Mouse (Mus musculus) myocyte (in vitro differentiated cells): Measurements from ENCODE around the gene Efna2. TPM values are rescaled to one million over a fixed set of nuclear protein-coding genes. Genes with fewer than 3 reads are reported as not detected.

ENCODE experiments used
- H3K27me3 ChIP-seq: one replicate; pipeline ENCODE4 v1.6.1; 2011; ENCODE audit not compliant: control insufficient read depth, insufficient read depth, insufficient read length
- H3K36me3 ChIP-seq: one replicate; pipeline ENCODE4 v1.6.1; 2011; ENCODE audit not compliant: control insufficient read depth, insufficient read depth
- H3K4me2 ChIP-seq: one replicate; pipeline ENCODE4 v1.6.1; 2011; ENCODE audit warnings: low read depth, control low read depth
- H3K4me3 ChIP-seq: one replicate; pipeline ENCODE4 v1.5.1; 2011; ENCODE audit warnings: mild to moderate bottlenecking, control low read depth, moderate library complexity
- H3K79me2 ChIP-seq: one replicate; pipeline ENCODE4 v1.6.1; 2011; ENCODE audit not compliant: control insufficient read depth, insufficient read depth
- H3ac ChIP-seq: one replicate; pipeline ENCODE4 v1.6.1; 2011; ENCODE audit not compliant: control insufficient read depth, insufficient read length
- CEBPB ChIP-seq: IDR thresholded peaks from 2 replicates; pipeline ENCODE4 v1.6.1; 2011; ENCODE audit warnings: mild to moderate bottlenecking, moderate library complexity; ENCODE audit not compliant: poor library complexity, insufficient read depth, severe bottlenecking
- E2F4 ChIP-seq: IDR thresholded peaks from one replicate; pipeline ENCODE4 v1.6.1; 2011; ENCODE audit warnings: mild to moderate bottlenecking, control low read depth, moderate library complexity; ENCODE audit not compliant: insufficient read depth
- MAX ChIP-seq: IDR thresholded peaks from one replicate; pipeline ENCODE4 v1.6.1; 2011; ENCODE audit warnings: low read depth, mild to moderate bottlenecking, control low read depth
- MYOD1 ChIP-seq, 3 experiments: IDR thresholded peaks; one replicate each; pipeline ENCODE4 v1.6.1; 2011; ENCODE audit warnings: control low read depth in 2 of 3, low read depth in 2 of 3, mild to moderate bottlenecking in 2 of 3, moderate library complexity in 1 of 3; ENCODE audit not compliant: insufficient read length in 2 of 3, control insufficient read depth in 1 of 3
- MYOG ChIP-seq, 3 experiments: IDR thresholded peaks; one replicate each; pipeline ENCODE4 v1.6.1; 2011; ENCODE audit warnings: control low read depth in 2 of 3, low read depth in 2 of 3, mild to moderate bottlenecking in 2 of 3; ENCODE audit not compliant: insufficient read length in 2 of 3, control insufficient read depth in 1 of 3, insufficient read depth in 1 of 3
- POLR2A ChIP-seq: IDR thresholded peaks from one replicate; pipeline ENCODE4 v1.6.1; 2011; ENCODE audit warnings: low read depth, mild to moderate bottlenecking, control low read depth, moderate library complexity; ENCODE audit not compliant: insufficient read length
- POLR2AphosphoS2 ChIP-seq: IDR thresholded peaks from one replicate; pipeline ENCODE4 v1.6.1; 2011; ENCODE audit warnings: low read depth, control low read depth; ENCODE audit not compliant: insufficient read length
- REST ChIP-seq: IDR thresholded peaks from one replicate; pipeline ENCODE4 v1.6.1; 2011; ENCODE audit warnings: mild to moderate bottlenecking, control low read depth, moderate library complexity; ENCODE audit not compliant: insufficient read depth, insufficient read length
- SRF ChIP-seq: IDR thresholded peaks from one replicate; pipeline ENCODE4 v1.6.1; 2011; ENCODE audit warnings: low read depth; ENCODE audit not compliant: control insufficient read depth, insufficient read length
- TCF12 ChIP-seq: IDR thresholded peaks from one replicate; pipeline ENCODE4 v1.6.1; 2011; ENCODE audit warnings: mild to moderate bottlenecking, control low read depth; ENCODE audit not compliant: poor library complexity, insufficient read depth, severe bottlenecking
- TCF3 ChIP-seq: IDR thresholded peaks from one replicate; pipeline ENCODE4 v1.6.1; 2011; ENCODE audit warnings: low read depth, control low read depth; ENCODE audit not compliant: insufficient read length
- USF1 ChIP-seq: IDR thresholded peaks from one replicate; pipeline ENCODE4 v1.6.1; 2011; ENCODE audit warnings: low read depth, mild to moderate bottlenecking, control low read depth, moderate library complexity
- polyA plus RNA-seq: library from polyadenylated mRNA; unstranded; fragments of >200 nt; fragmentation: generic; extraction: Trizol; gene quantifications from one replicate; pipeline ENCODE4 v1.2.1, GENCODE M21; 2012; ENCODE audit warnings: missing spikeins

The Efna2 gene
- polyA plus RNA-seq, 1 experiment = 3.6 TPM

GRCm38 (mm10) chr10:80133226-80133849, 45.9 kb upstream of the Efna2 start:
- no peaks in the 10 kb centered on the region for H3K79me2 ChIP-seq
- no peak overlapping the region for H3K4me2 ChIP-seq
- H3ac ChIP-seq = no peak overlapping the region
- H3K4me3 ChIP-seq = no peak overlapping the region
- H3K36me3 ChIP-seq = peaks cover 6% of the 10 kb centered on the region
- no peaks in the 10 kb centered on the region for H3K27me3 ChIP-seq
- TF ChIP-seq TCF3 = no peak
- no peak for TF ChIP-seq REST
- no peak for TF ChIP-seq TCF12
- TF ChIP-seq CEBPB = no peak
- TF ChIP-seq USF1 = no peak
- no peak for TF ChIP-seq POLR2A
- peak; percentile 74 for TF ChIP-seq POLR2AphosphoS2
- TF ChIP-seq SRF = no peak
- no peak for TF ChIP-seq MYOG (IDR thresholded peaks at IDR 0.05; ENCODE audit: control insufficient read depth in 1 of 3, insufficient read depth in 1 of 3, insufficient read length in 2 of 3, low read depth in 2 of 3)

- Histone ChIP-seq H3K4me2 (no peak overlapping the region), H3K4me3 (no peak overlapping the region), H3ac (no peak overlapping the region), H3K36me3 (peaks cover 6% of the 10 kb centered on the region), H3K79me2 (no peaks in the 10 kb centered on the region), H3K27me3 (no peaks in the 10 kb centered on the region)
- no peak for TF ChIP-seq USF1
- TF ChIP-seq MYOD1 (IDR thresholded peaks at IDR 0.05; ENCODE audit: control insufficient read depth in 1 of 3, insufficient read length in 2 of 3, low read depth in 2 of 3) = no peak
- TF ChIP-seq CEBPB = no peak
- TF ChIP-seq SRF = no peak
- TF ChIP-seq REST = no peak
- no peak for TF ChIP-seq MYOG (IDR thresholded peaks at IDR 0.05; ENCODE audit: control insufficient read depth in 1 of 3, insufficient read depth in 1 of 3, insufficient read length in 2 of 3, low read depth in 2 of 3)
- TF ChIP-seq POLR2A = no peak
- no peak for TF ChIP-seq POLR2AphosphoS2
- TF ChIP-seq TCF3 = no peak
- TF ChIP-seq TCF12 = no peak
- no peak for TF ChIP-seq E2F4
Measured at GRCm38 (mm10) chr10:80134421-80134820, 44.9 kb upstream of the Efna2 start.

DNA sequence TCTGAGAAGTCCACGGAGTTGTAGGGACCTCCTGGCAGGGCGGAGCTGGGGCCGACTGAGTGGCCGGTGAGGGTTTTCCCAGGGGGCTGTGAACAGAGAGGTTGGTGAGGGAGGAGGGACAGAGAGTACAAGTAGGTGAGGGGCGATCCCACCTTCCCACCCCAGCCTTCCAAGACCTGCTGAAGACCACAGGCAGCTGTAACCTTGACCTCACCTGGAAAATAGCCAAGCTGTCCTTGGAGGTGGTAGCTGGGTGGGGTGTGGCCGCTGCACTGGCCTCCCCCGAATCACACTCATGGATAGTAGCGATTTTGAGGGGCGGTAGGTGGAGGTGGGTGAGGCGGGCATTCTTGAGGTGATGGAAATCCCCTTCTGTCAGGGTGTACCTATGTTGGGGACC, 44.1 kb upstream of the Efna2 start:
- H3K36me3 ChIP-seq = peaks cover 4% of the 10 kb centered on the region
- H3K79me2 ChIP-seq = no peaks in the 10 kb centered on the region
- no peak overlapping the region for H3K4me3 ChIP-seq
- no peak overlapping the region for H3ac ChIP-seq
- H3K27me3 ChIP-seq = no peaks in the 10 kb centered on the region
- TF ChIP-seq POLR2A (no peak), REST (no peak), TCF12 (no peak), SRF (no peak), MYOG (IDR thresholded peaks at IDR 0.05; ENCODE audit: control insufficient read depth in 1 of 3, insufficient read depth in 1 of 3, insufficient read length in 2 of 3, low read depth in 2 of 3) (no peak), CEBPB (no peak), POLR2AphosphoS2 (no peak), E2F4 (no peak), USF1 (no peak), MAX (no peak), MYOD1 (IDR thresholded peaks at IDR 0.05; ENCODE audit: control insufficient read depth in 1 of 3, insufficient read length in 2 of 3, low read depth in 2 of 3) (no peak), TCF3 (no peak)
- H3K4me2 ChIP-seq = no peak overlapping the region

DNA sequence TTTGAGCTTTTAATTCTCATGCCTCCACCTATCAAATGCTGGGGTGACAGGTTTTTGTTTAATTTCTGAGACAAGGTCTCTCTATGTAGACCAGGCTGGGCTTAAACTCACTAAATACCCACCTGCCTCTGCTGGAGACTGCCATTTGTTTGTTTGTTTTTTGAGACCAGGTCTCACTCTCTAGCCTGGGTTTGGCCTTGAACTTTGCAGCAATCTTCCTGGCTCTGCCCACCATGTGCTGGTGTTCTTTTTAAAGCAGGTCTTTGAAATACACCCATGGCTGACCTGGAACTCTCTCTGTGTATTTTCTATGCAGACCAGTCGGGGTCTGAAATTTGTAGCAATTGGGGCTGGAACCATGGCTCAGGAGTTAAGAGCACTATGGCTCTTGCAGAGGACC, 43.6 kb upstream of the Efna2 start:
- H3K79me2 ChIP-seq = no peaks in the 10 kb centered on the region
- no peak overlapping the region for H3K4me3 ChIP-seq
- no peak overlapping the region for H3K4me2 ChIP-seq
- TF ChIP-seq E2F4 = no peak
- no peak for TF ChIP-seq MYOD1 (IDR thresholded peaks at IDR 0.05; ENCODE audit: control insufficient read depth in 1 of 3, insufficient read length in 2 of 3, low read depth in 2 of 3)
- TF ChIP-seq TCF12 = no peak
- H3K36me3 ChIP-seq = no peaks in the 10 kb centered on the region
- H3ac ChIP-seq = no peak overlapping the region
- H3K27me3 ChIP-seq = no peaks in the 10 kb centered on the region

DNA sequence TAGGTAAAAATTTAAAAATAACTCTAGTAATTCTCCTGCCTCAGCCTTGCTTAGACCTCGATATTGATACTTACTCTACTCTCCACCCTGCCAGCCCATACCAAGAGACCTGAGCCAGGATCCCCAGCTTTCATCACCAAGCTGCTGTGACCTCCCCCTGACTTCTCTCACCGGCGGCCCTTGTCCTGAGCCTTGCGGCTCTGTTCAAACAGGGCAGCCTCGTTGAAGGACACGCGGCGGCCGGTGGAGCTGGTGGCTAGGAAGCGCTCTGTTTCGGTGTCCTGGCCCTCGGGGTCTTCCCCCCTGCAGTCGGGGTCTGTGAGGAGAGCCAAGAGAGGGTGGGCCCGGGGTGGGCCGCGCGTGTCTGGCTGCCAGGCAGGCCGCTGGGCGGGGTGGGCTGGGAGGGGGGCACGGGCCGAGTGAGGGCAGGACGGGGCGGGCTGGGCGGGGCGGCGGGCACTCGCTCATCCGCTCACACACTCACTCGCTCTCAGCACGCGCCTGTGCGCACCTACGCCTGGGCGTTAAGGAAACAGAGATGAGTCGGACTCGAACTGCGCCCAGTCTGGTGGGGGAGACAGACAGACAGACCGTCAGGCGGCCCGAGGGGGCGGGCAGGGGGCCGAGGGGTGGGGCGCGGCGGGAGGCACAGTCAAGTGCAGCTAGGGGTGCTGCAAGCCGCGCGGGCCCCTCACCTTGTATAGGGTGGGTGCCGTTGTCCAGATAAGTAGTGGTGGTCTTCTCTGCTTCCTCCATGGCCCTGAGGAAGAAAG, 42.9 kb upstream of the Efna2 start:
- Histone ChIP-seq H3K36me3 (no peaks in the 10 kb centered on the region), H3K27me3 (no peaks in the 10 kb centered on the region), H3K4me3 (no peak overlapping the region), H3K4me2 (no peak overlapping the region), H3ac (no peak overlapping the region), H3K79me2 (no peaks in the 10 kb centered on the region)
- TF ChIP-seq POLR2AphosphoS2 (no peak), CEBPB (no peak), MYOD1 (IDR thresholded peaks at IDR 0.05; ENCODE audit: control insufficient read depth in 1 of 3, insufficient read length in 2 of 3, low read depth in 2 of 3) (no peak), E2F4 (no peak), MAX (no peak), POLR2A (no peak), SRF (no peak), USF1 (no peak), TCF12 (no peak), REST (no peak), MYOG (IDR thresholded peaks at IDR 0.05; ENCODE audit: control insufficient read depth in 1 of 3, insufficient read depth in 1 of 3, insufficient read length in 2 of 3, low read depth in 2 of 3) (no peak), TCF3 (no peak)
